Mouse (Mus musculus): Measurements from ENCODE around the gene Micall2. TPM values are rescaled to one million over a fixed set of nuclear protein-coding genes. Genes with fewer than 3 reads are reported as not detected.
"Not testable (repeated sequence)": the region's sequence is repeated elsewhere in the genome, so short reads cannot be mapped to it uniquely, and the experiment has no call there.

Gene Micall2
- total RNA-seq (2021), result 1 to 10 TPM; 1.2 to 1.9 TPM

GRCm38 (mm10) chr5:139735677-139736503 is at the start of gene Micall2:
Gene Micall2, minus strand, starts transcription at chr5:139736336.
- DNase-seq, result peak; percentile 78 to 82

- DNase-seq, result no peak
These were observed 45.3 kb upstream of the Micall2 start for GRCm38 (mm10) chr5:139781406-139781805.

- no peak for DNase-seq
These were observed 40.8 kb upstream of the Micall2 start for GRCm38 (mm10) chr5:139776966-139777365.

DNA sequence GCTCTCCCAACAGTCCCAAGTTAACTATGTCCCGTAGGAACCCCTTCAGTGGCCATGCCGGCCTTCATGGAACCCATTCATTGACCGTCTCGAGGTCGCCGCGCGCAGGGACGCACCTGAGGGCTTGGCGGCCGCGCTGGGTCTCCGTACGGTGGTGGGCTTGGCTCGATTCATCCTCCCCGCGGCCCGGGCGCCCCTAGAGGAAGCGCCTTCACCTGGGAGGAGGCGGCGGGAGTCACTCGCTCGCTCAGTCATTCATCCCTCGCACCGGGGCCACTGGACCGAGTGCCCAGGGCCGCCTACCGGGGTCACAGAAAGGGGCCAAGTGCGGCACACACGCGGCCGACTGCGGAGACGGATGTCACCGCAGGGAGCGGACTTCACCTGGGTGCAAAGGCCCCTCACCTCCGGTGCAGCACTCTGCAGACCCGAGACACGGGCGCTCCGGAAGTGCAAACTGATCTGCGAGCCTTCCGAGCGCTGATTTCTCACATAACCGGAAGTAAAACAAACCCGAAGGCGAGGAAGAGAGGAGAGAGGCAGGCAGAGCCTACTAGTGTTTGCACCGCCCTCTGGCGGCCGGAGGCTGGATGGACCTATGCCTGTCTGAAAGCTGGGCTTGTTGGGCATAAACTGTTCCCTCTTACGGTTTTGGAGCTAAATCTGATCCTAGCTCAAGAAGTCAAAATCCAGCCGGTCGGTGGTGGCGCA is 39.2 kb upstream of the Micall2 start, which contains the start of gene Ints1:
TSS of gene Ints1 (minus strand) at position 459 of the 711 bp plus-strand sequence.
- peak; percentile 95 for DNase-seq

- no peak for DNase-seq
These were observed 32.1 kb upstream of the Micall2 start for GRCm38 (mm10) chr5:139768216-139768615.

DNA sequence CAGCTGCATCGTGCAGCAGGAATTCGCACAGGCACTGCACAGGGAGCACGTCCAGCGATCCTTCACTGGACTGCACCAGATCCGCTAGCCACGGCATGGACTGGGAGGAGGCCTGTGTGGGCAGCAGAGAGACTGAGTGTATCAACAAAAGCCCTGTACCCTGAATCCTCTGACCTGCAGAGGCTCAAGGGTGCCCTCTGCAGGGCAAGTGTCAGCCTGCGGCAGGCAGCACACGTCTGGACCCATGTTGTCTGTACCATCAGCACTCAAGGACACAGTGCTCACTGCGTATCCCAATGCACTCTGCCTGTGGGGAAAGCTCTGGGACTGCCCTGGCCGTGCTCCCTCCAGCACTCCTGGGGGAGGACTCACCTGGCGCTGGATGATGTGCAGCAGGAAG is 28.2 kb upstream of the Micall2 start:
- DNase-seq, result no peak

DNA sequence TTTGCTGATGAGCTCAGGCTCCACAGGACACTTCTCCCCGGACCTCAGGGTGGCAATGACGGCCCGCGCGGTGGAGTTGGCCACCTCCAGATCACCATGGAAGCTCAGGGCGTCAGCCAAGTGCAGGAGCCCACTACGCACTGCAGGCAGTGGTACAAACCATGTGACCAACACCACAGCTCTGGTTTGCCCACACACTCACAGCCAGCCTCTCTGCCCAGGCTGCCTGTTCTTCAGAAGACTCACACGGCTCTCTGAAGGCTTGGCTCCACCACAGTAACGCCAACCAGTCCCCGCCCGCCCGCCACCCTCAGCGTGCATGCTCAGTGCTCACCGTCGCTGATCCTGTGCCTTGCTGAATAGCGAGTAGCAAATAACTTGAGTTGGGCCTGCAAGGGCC is 22.0 kb upstream of the Micall2 start:
- peak; percentile 30 to 45 for DNase-seq

- no peak for DNase-seq
These were observed 20.4 kb upstream of the Micall2 start for GRCm38 (mm10) chr5:139756586-139756985.

GRCm38 (mm10) chr5:139756135-139756534 is 20.0 kb upstream of the Micall2 start:
- no peak for DNase-seq

DNA sequence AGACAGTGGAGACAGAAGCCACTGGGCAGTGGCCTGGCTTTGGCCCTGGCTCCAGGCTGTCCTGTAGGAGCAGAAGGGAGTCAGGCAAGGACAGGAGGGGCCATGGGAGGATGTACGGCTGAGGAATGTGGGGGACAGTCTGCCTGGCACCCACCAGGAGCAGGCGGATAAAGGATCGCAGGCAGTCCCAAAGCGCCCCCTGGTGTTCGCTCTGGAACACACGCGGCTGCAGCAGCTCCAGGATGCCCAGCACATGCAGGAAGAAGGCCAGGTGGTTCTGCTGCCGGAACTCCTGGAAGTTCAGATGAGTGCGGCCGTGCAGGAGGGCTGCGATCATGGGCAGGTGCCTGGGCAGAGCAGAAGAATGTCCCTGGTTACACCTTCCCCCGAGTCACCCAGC is 18.6 kb upstream of the Micall2 start:
- DNase-seq, result peak; percentile 42 to 60

- DNase-seq, result peak; percentile 43 to 66
These were observed 14.4 kb upstream of the Micall2 start for GRCm38 (mm10) chr5:139750535-139750934.

- DNase-seq, result no peak
These were observed 13.4 kb upstream of the Micall2 start for GRCm38 (mm10) chr5:139749413-139750125.

DNA sequence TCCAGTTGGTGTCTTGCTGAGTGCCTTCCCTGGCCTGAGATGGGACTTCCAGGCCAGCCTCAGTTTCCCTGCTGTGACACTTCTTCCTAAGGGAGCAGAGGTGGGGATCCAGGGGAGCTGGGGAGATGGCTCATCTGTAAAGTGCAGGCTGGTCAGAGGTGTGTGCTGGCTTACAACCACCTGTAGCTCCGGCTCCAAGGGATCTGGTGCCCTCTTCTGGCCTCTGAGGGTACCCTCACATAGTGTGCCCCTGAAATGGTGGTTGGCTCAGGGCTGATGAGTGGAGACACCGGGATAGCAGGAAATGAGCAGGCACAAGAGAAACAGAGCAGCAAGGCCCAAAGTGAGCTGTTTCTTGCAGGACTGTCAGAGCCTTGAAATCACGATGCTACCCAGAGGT is 9.6 kb upstream of the Micall2 start:
- DNase-seq, result peak in 1 of 2 experiments; percentile 44

DNA sequence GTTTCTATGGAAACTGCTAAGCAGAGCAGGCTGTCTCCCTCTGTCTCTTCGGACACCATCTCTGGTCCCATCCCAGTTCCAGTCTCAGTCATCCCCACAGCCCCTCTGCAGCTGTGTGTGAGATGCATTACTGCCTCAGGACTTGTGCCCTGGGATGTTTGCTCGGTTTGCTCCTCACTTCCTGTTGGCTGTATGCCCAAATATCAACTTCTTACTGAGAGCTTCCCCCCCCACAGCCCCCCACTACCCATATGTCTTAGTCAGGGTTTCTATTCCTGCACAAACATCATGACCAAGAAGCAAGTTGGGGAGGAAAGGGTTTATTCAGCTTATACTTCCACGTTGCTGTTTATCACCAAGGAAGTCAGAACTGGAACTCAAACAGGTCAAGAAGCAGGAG is 6.5 kb upstream of the Micall2 start:
- not testable (repeated sequence) for DNase-seq

DNA sequence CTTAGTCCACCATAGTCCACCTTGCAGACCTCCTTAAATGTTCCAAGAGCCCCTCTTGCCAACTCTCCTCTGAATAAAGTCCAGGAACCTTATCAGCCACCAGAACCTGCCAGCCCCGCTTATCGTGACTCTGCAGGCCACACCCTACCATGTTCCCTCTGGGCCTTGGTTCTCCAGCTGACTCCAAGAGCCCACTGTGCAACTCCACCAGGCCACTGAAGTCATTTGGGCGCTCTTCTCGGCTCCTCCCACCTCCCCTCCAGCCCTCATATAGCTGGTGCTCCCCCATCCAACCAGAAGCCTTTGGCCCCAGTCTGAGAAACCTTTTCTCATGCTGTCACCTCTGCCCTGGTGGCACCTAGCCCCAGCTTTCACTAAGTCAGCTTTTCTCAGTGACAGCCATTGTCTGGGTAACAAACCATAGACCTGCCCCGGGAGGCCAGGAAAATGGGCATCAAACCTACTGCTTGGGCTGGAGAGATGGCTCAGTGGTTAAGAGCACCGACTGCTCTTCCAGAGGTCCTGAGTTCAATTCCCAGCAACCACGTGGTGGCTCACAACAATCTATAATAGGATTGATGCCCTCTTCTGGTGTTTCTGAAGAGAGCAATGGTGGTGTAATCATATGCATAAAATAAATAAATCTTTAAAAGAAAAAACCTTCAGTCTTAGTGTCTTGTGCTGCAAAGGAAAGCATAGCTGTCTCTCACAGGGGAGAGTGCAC is 2.6 kb upstream of the Micall2 start:
- DNase-seq, result no peak

DNA sequence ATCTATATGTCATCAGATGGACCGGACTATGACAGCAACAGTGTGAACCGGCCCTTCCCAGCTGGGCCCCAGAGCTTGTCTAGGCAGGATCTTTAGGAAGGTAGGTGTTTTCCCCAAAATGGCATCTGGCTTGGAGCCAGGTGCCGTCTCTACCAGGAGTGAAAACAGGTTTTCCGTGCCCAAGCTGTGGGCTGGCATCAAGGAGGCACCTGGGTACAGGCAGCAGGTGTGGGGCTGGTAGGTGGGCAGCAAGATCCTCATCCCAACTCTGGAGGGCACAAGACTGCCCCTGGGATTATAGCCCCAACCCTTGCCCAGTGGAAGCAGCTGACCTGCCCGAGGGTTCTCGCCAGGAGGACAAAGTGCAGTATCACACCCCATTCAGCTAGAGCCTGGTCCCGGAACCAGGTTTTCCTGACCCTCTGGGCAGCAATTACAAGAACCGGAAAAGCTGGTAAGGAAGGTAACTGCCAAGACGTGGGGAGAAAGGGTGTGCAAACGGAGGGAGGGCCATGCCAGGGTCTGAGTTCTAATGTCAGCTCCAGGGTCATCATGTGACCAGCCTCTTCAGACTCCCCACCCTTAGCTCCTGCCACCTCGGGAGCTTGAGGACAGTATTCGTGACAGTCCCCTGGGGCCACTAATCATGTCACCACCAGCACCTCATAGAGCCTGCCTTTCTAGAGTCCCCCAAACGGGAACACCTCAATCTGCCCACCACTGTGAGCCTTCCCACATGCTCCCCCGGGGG is 1.9 kb upstream of the Micall2 start:
- no peak for DNase-seq

DNA sequence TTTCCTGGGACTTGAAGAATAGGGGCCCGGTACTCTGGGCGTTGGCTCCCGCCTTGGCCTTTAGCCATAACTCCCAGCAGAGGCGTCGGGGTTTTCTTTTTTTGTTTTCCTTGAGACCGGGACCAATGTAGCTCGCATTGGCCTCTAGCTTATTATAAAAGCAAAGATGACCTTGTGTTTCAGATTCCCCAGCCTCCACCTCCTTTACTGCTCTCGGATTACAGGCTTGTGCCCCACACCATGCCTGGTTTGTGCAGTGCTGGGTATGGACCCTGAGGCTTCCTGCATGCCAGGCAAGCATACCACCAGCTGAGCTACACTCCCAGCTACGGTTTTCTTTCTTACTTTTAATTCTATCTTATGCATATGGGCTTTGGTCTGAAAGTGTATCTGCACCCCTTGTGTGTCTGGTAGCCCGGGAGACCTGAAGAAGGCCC is 386 bp upstream of the Micall2 start:
- DNase-seq, result no peak

GRCm38 (mm10) chr5:139734746-139735145 is 1.4 kb downstream of the Micall2 start:
- no peak for DNase-seq

DNA sequence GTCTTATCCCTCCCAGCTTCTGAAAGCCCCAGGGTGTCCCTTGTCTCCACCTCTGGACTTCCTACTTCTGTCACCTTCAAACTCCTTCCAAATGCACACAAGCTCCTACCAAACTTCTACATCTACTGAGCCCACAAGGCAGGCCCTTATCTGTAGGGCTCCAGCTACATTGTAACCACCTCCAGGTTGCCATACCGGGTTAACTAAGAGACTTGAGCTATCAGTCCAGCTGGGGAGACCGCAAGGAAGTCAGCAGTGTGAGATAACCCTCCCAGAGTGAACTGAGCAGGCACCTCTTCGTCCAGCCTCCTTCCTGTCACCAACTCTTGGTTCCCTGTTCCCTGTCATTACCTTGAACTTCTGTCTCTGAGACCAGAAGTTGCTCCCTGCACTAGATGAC is 2.1 kb downstream of the Micall2 start:
- no peak for DNase-seq

- no peak for DNase-seq
These were observed 3.5 kb downstream of the Micall2 start for GRCm38 (mm10) chr5:139732634-139733107.
